Mouse (Mus musculus): ENCODE results near the gene Cyp21a1.
A peak's percentile ranks its signal among the peaks of the same experiment; 100 is the strongest.
"Not testable (repeated sequence)": the region's sequence is repeated elsewhere in the genome, so short reads cannot be mapped to it uniquely, and the experiment has no call there.

The Cyp21a1 gene

GRCm38 (mm10) chr17:34804301-34804700, at the start of gene Cyp21a1:
Gene Cyp21a1 (minus strand): TSS chr17:34804561.
- DNase-seq (ENCODE audit: low spot score in 2 of 2), result not testable (repeated sequence)

GRCm38 (mm10) chr17:34853511-34853910, 49.1 kb upstream of the Cyp21a1 start:
- no peak for DNase-seq (ENCODE audit: low spot score in 2 of 2)

GRCm38 (mm10) chr17:34850517-34851125, 46.3 kb upstream of the Cyp21a1 start:
- no peak for DNase-seq (ENCODE audit: low spot score in 2 of 2)

GRCm38 (mm10) chr17:34849722-34850516, 45.6 kb upstream of the Cyp21a1 start, which contains the start of the genes Skiv2l and Nelfe:
Gene Skiv2l (minus strand): TSS chr17:34850210.
Gene Nelfe (plus strand): TSS chr17:34850391.
- DNase-seq (ENCODE audit: low spot score in 2 of 2), result peak; percentile 96 to 97

- no peak for DNase-seq (ENCODE audit: low spot score in 2 of 2)
These were observed 43.3 kb upstream of the Cyp21a1 start for GRCm38 (mm10) chr17:34847615-34848014.

GRCm38 (mm10) chr17:34847192-34847591, 42.8 kb upstream of the Cyp21a1 start:
- DNase-seq (ENCODE audit: low spot score in 2 of 2), result no peak

- DNase-seq (ENCODE audit: low spot score in 2 of 2), result no peak
These were observed 40.5 kb upstream of the Cyp21a1 start for GRCm38 (mm10) chr17:34844884-34845283.

GRCm38 (mm10) chr17:34840736-34841307, 36.5 kb upstream of the Cyp21a1 start:
- no peak for DNase-seq (ENCODE audit: low spot score in 2 of 2)

- DNase-seq (ENCODE audit: low spot score in 2 of 2), result no peak
These were observed 34.4 kb upstream of the Cyp21a1 start for GRCm38 (mm10) chr17:34838785-34839184.

- no peak for DNase-seq (ENCODE audit: low spot score in 2 of 2)
These were observed 33.3 kb upstream of the Cyp21a1 start for GRCm38 (mm10) chr17:34837464-34838324.

GRCm38 (mm10) chr17:34836856-34837221, 32.5 kb upstream of the Cyp21a1 start, which contains the start of the genes Stk19 and Dxo:
Gene Stk19 (minus strand): TSS chr17:34836945.
Gene Dxo (plus strand): TSS chr17:34837019.
- DNase-seq (ENCODE audit: low spot score in 2 of 2), result peak; percentile 96

GRCm38 (mm10) chr17:34836155-34836855, 31.9 kb upstream of the Cyp21a1 start:
- no peak for DNase-seq (ENCODE audit: low spot score in 2 of 2)

GRCm38 (mm10) chr17:34830776-34831175, 26.4 kb upstream of the Cyp21a1 start:
- not testable (repeated sequence) for DNase-seq (ENCODE audit: low spot score in 2 of 2)

GRCm38 (mm10) chr17:34814818-34815370, 10.5 kb upstream of the Cyp21a1 start:
- no peak for DNase-seq (ENCODE audit: low spot score in 2 of 2)

GRCm38 (mm10) chr17:34813747-34814146, 9.4 kb upstream of the Cyp21a1 start:
- not testable (repeated sequence) for DNase-seq (ENCODE audit: low spot score in 2 of 2)

GRCm38 (mm10) chr17:34811275-34811674, 6.9 kb upstream of the Cyp21a1 start:
- no peak for DNase-seq (ENCODE audit: low spot score in 2 of 2)

GRCm38 (mm10) chr17:34810811-34811210, 6.5 kb upstream of the Cyp21a1 start:
- DNase-seq (ENCODE audit: low spot score in 2 of 2), result not testable (repeated sequence)

- DNase-seq (ENCODE audit: low spot score in 2 of 2), result not testable (repeated sequence)
These were observed 6.0 kb upstream of the Cyp21a1 start for GRCm38 (mm10) chr17:34810411-34810810.

- DNase-seq (ENCODE audit: low spot score in 2 of 2), result no peak
These were observed 4.3 kb upstream of the Cyp21a1 start for GRCm38 (mm10) chr17:34808599-34809205.

GRCm38 (mm10) chr17:34807176-34807575, 2.8 kb upstream of the Cyp21a1 start:
- no peak for DNase-seq (ENCODE audit: low spot score in 2 of 2)
